Mouse (Mus musculus) forebrain, embryonic 13.5 days (tissue): Measurements from ENCODE around the gene Ccnh. TPM values are rescaled to one million over a fixed set of nuclear protein-coding genes. Genes with fewer than 3 reads are reported as not detected.

ENCODE experiments used
- ATAC-seq: fragments of 200-750 bp; cut with Nextera tagmentation; 2 replicates; pipeline ENCODE4 v1.8.0; 2017
- H3K27ac ChIP-seq: fragments of 300-500 bp; sonication (generic); 2 replicates; pipeline ENCODE4 v1.5.1; 2015; ENCODE audit warnings: inconsistent platforms, mild to moderate bottlenecking, moderate library complexity
- H3K27me3 ChIP-seq: fragments of 300-500 bp; sonication (generic); 2 replicates; pipeline ENCODE4 v1.6.1; 2015; ENCODE audit warnings: mild to moderate bottlenecking, inconsistent platforms
- H3K36me3 ChIP-seq: fragments of 300-500 bp; sonication (generic); 2 replicates; pipeline ENCODE4 v1.6.1; 2015; ENCODE audit warnings: mild to moderate bottlenecking, inconsistent platforms; ENCODE audit not compliant: poor library complexity, severe bottlenecking
- H3K4me1 ChIP-seq: fragments of 300-500 bp; sonication (generic); 2 replicates; pipeline ENCODE4 v1.6.1; 2015; ENCODE audit warnings: inconsistent platforms
- H3K4me2 ChIP-seq: fragments of 300-500 bp; sonication (generic); 2 replicates; pipeline ENCODE4 v1.6.1; 2015; ENCODE audit warnings: inconsistent platforms, mild to moderate bottlenecking, moderate library complexity
- H3K4me3 ChIP-seq: fragments of 300-500 bp; sonication (generic); 2 replicates; pipeline ENCODE4 v1.5.1; 2015; ENCODE audit warnings: mild to moderate bottlenecking, inconsistent platforms
- H3K9ac ChIP-seq: fragments of 300-500 bp; sonication (generic); 2 replicates; pipeline ENCODE4 v1.6.1; 2015; ENCODE audit warnings: mild to moderate bottlenecking, inconsistent platforms
- H3K9me3 ChIP-seq: fragments of 300-500 bp; sonication (generic); replicated peaks from 2 replicates; pipeline ENCODE4 v1.6.1; 2016; ENCODE audit warnings: inconsistent platforms
- WGBS: fragments of 180-500 bp; shearing (Covaris S2); methylation state at CpG from one replicate; pipeline ENCODE4 v1.1.7; 2015; 5-methylcytosine and 5-hydroxymethylcytosine counted together
- polyA plus RNA-seq: library from polyadenylated mRNA; unstranded; fragments of >200 nt; fragmentation: Nextera tagmentation; extraction: Ambion mirVana; gene quantifications from 2 replicates; pipeline ENCODE4 v1.2.1, GENCODE M21; 2015

Ccnh gene
- polyA plus RNA-seq, 1 experiment from 2014 or later, result 115 TPM

- H3K4me1 ChIP-seq, result no peaks in the 10 kb centered on the region
- H3K9me3 ChIP-seq, result no peaks in the 10 kb centered on the region
- no peak overlapping the region for H3K27ac ChIP-seq
- 92% methylated on average over 7 of the region's 7 CpGs for WGBS
- no peak overlapping the region for H3K9ac ChIP-seq
- H3K27me3 ChIP-seq, result no peaks in the 10 kb centered on the region
- H3K36me3 ChIP-seq, result peaks cover 24% of the 10 kb centered on the region
- H3K4me3 ChIP-seq, result no peak overlapping the region
- no peak overlapping the region for H3K4me2 ChIP-seq
- ATAC-seq, result 0 out of 2 replicates have a peak, but pooled peaks have one; percentile 41
Observed at GRCm38 (mm10) chr13:85238760-85239159, 49.6 kb downstream of the Ccnh start.

Other genes starting within 250 kb of the Ccnh start
- gene Rasa1, start 99.7 kb downstream of the Ccnh start, polyA plus RNA-seq, result 71.4 and 74.6 TPM in 2 replicates